In the genomic region with DNA sequence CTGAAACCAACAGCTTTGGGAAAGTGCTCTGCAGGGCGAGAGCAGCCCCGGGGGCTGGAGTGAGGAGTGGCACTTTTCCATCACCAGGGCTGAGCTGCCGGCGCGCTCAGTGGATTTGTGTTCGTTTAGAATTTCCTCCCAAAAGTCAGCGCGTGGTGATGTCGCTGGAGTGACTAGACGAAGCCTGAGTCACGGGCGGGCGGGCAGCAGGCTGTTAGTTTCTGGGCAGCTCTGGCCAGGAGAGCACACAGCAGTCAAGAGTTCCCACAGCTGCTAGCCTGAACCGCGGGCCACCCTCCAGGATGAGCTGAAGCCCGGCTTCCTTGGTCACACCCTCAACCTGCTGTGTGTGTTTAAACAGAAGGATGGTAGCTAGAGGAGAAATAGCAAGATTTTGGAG, we compare ENCODE assay signal across 8 mouse cellular contexts. TPM values are rescaled to one million over a fixed set of nuclear protein-coding genes. Genes with fewer than 3 reads are reported as not detected.
A peak's percentile ranks its signal among the peaks of the same experiment; 100 is the strongest.
DNase-seq lines count a peak whose midpoint lies in the region; ATAC-seq and TF ChIP-seq lines count a peak whose summit lies in the region.

No protein-coding gene starts in this region.

- no peak for TF ChIP-seq POLR2A in spleen, adult 2 months (IDR thresholded peaks at IDR 0.05; ENCODE audit: low read depth, low read length)

- H3K9me3 ChIP-seq in intestine, embryonic 14.5 days (ENCODE audit: control insufficient read depth, low read length): no peaks in the 10 kb centered on the region
- no peaks in the 10 kb centered on the region for H3K9me3 ChIP-seq in lung, embryonic 15.5 days

- WGBS in spleen, adult 2 months: 2% methylated on average over 16 of the region's 16 CpGs
- 11% methylated on average over 16 of the region's 16 CpGs for WGBS in intestine, embryonic 14.5 days
- WGBS in lung, embryonic 15.5 days: 2% methylated on average over 16 of the region's 16 CpGs

- DNase-seq in spleen, adult 2 months (ENCODE audit: low read depth in 1 of 2, low spot score in 2 of 2): peak in 1 of 2 experiments; percentile 50
- no peak for DNase-seq in spleen, adult 12 weeks (ENCODE audit: low spot score)
- DNase-seq in heart, adult 11 months: peak; percentile 96
- DNase-seq in intestine, embryonic 14.5 days (ENCODE audit: low spot score): no peak
- peak; percentile 50 to 54 for DNase-seq in right cerebral cortex, adult 2 months (ENCODE audit: low spot score in 2 of 2)
- DNase-seq in adipocyte (ENCODE audit: low spot score): no peak

- H3K36me3 ChIP-seq in spleen, adult 2 months (ENCODE audit: control insufficient read depth, insufficient read depth, low read length): no peaks in the 10 kb centered on the region
- 0 out of 2 replicates have a peak, but pooled peaks cover 4% of the 10 kb centered on the region for H3K36me3 ChIP-seq in intestine, embryonic 14.5 days (ENCODE audit: control insufficient read depth, insufficient read depth, low read length)
- H3K36me3 ChIP-seq in lung, embryonic 15.5 days: no peaks in the 10 kb centered on the region; the same call in 1 of the 2 replicates

- 0 out of 2 replicates have a peak, but pooled peaks have one; percentile 5 for ATAC-seq in common myeloid progenitor, adult 5-6 weeks (replicated peaks; ENCODE audit: low read depth, poor library complexity, severe bottlenecking)
- ATAC-seq in intestine, embryonic 14.5 days (replicated peaks; ENCODE audit: low FRiP score, low TSS enrichment, low read depth): no peak
- ATAC-seq in lung, embryonic 15.5 days (ENCODE audit: borderline replicate concordance, extremely low read depth, low FRiP score, low TSS enrichment): no peak

- TF ChIP-seq CTCF in spleen, adult 2 months (IDR thresholded peaks at IDR 0.05; ENCODE audit: extremely low read depth, insufficient read depth, insufficient read length, insufficient replicate concordance): no peak

- H3K4me1 ChIP-seq in spleen, adult 2 months (ENCODE audit: control insufficient read depth, insufficient read depth, insufficient read length): peaks cover 39% of the 10 kb centered on the region; the same call in 1 of the 2 replicates
- peaks cover 47% of the 10 kb centered on the region for H3K4me1 ChIP-seq in intestine, embryonic 14.5 days (replicated peaks; ENCODE audit: control insufficient read depth, insufficient read depth, low read length)
- peaks cover 47% of the 10 kb centered on the region for H3K4me1 ChIP-seq in lung, embryonic 15.5 days

- peak overlapping the region; percentile 29 for H3K9ac ChIP-seq in intestine, embryonic 14.5 days (ENCODE audit: low read length)
- H3K9ac ChIP-seq in lung, embryonic 15.5 days: no peak overlapping the region

- peak overlapping the region; percentile 37 for H3K4me3 ChIP-seq in spleen, adult 2 months (ENCODE audit: extremely low read depth, insufficient read depth, insufficient read length)
- peak overlapping the region; percentile 18 for H3K4me3 ChIP-seq in intestine, embryonic 14.5 days (ENCODE audit: low read depth, low read length)
- H3K4me3 ChIP-seq in lung, embryonic 15.5 days: peak overlapping the region; percentile 15

- no peaks in the 10 kb centered on the region for H3K27me3 ChIP-seq in spleen, adult 2 months (ENCODE audit: control insufficient read depth, insufficient read depth, low read length)
- no peaks in the 10 kb centered on the region for H3K27me3 ChIP-seq in intestine, embryonic 14.5 days (replicated peaks; ENCODE audit: control insufficient read depth, insufficient read depth, low read length)
- H3K27me3 ChIP-seq in lung, embryonic 15.5 days: no peaks in the 10 kb centered on the region

- H3K4me2 ChIP-seq in intestine, embryonic 14.5 days (ENCODE audit: low read length): peak overlapping the region; percentile 47
- H3K4me2 ChIP-seq in lung, embryonic 15.5 days: peak overlapping the region; percentile 44

- H3K27ac ChIP-seq in spleen, adult 2 months (ENCODE audit: insufficient read depth, low read length): peak overlapping the region; percentile 65
- peak overlapping the region; percentile 51; the same call in 1 of the 2 replicates for H3K27ac ChIP-seq in intestine, embryonic 14.5 days (ENCODE audit: low read depth)
- peak overlapping the region; percentile 26 for H3K27ac ChIP-seq in lung, embryonic 15.5 days

RNA-seq across cellular contexts. Expression of a gene that starts 35.1 kb away (rescaled TPM):
- 0.23 and 0.31 TPM in 2 replicates for polyA plus RNA-seq in spleen, adult 2 months (2012; rRNA removed)
- not detected in 2 replicates for total RNA-seq in common myeloid progenitor, adult 5-6 weeks (2017)
- polyA plus RNA-seq in intestine, embryonic 14.5 days (2014; fragmentation: Nextera tagmentation; extraction: Ambion mirVana): 0.12 and 0.15 TPM in 2 replicates
- polyA plus RNA-seq in lung, embryonic 15.5 days (2015; fragmentation: Nextera tagmentation; extraction: Ambion mirVana): 0.52 and 1.1 TPM in 2 replicates

RNA-seq across cellular contexts. Expression of a gene that starts 51.6 kb away (rescaled TPM):
- polyA plus RNA-seq in spleen, adult 2 months (2012; rRNA removed): 3.2 and 5.7 TPM in 2 replicates
- total RNA-seq in common myeloid progenitor, adult 5-6 weeks (2017): 21.7 and 24.5 TPM in 2 replicates
- 21.0 and 21.2 TPM in 2 replicates for polyA plus RNA-seq in intestine, embryonic 14.5 days (2014; fragmentation: Nextera tagmentation; extraction: Ambion mirVana)
- 23.6 and 25.4 TPM in 2 replicates for polyA plus RNA-seq in lung, embryonic 15.5 days (2015; fragmentation: Nextera tagmentation; extraction: Ambion mirVana)

Comparison
In these comparisons a context has a peak if more than half of its experiments do, and no peak if none do; other contexts are left out.
1. DNase-seq: peak in heart, adult 11 months (single experiment) and right cerebral cortex, adult 2 months (2 of 2); none in spleen, adult 12 weeks (single experiment), intestine, embryonic 14.5 days (single experiment) and adipocyte (single experiment).
2. Peak in every context shown above with its lines, with median percentiles within 50 percentile points of each other: H3K27ac ChIP-seq and H3K4me3 ChIP-seq.